Mouse (Mus musculus): ENCODE results near the gene Mycbp2. TPM values are rescaled to one million over a fixed set of nuclear protein-coding genes. Genes with fewer than 3 reads are reported as not detected.

Gene Mycbp2
- polyA plus RNA-seq, 1 experiment from 2014 or later, result 16.7 TPM

GRCm38 (mm10) chr14:103095826-103096225, 250.8 kb downstream of the Mycbp2 start:
- Histone ChIP-seq H3K27ac (no peak overlapping the region), H3K36me3 (peaks cover 29% of the 10 kb centered on the region), H3K9me3 (no peaks in the 10 kb centered on the region), H3K4me1 (peaks cover 16% of the 10 kb centered on the region; the same call in 1 of the 2 replicates), H3K4me3 (no peak overlapping the region), H3K27me3 (ENCODE audit: insufficient read depth, poor library complexity, severe bottlenecking) (no peaks in the 10 kb centered on the region)
- no peak for DNase-seq (ENCODE audit: low spot score)
- 92% methylated on average over 8 of the region's 8 CpGs for WGBS

GRCm38 (mm10) chr14:103095036-103095435, 251.6 kb downstream of the Mycbp2 start:
- Histone ChIP-seq H3K9me3 (no peaks in the 10 kb centered on the region), H3K27me3 (ENCODE audit: insufficient read depth, poor library complexity, severe bottlenecking) (no peaks in the 10 kb centered on the region), H3K27ac (no peak overlapping the region), H3K36me3 (peaks cover 30% of the 10 kb centered on the region), H3K4me3 (no peak overlapping the region), H3K4me1 (peaks cover 16% of the 10 kb centered on the region; the same call in 1 of the 2 replicates)
- 87% methylated on average over 8 of the region's 8 CpGs for WGBS
- DNase-seq (ENCODE audit: low spot score), result no peak

GRCm38 (mm10) chr14:103093670-103094069, 252.9 kb downstream of the Mycbp2 start:
- no peaks in the 10 kb centered on the region for H3K27me3 ChIP-seq (ENCODE audit: insufficient read depth, poor library complexity, severe bottlenecking)
- no peak overlapping the region for H3K27ac ChIP-seq
- no peak overlapping the region for H3K4me3 ChIP-seq
- no peaks in the 10 kb centered on the region for H3K9me3 ChIP-seq
- H3K36me3 ChIP-seq, result peaks cover 39% of the 10 kb centered on the region
- peaks cover 16% of the 10 kb centered on the region; the same call in 1 of the 2 replicates for H3K4me1 ChIP-seq
- WGBS, result 51% methylated on average over 4 of the region's 4 CpGs
- no peak for DNase-seq (ENCODE audit: low spot score)

- H3K4me1 ChIP-seq, result peaks cover 16% of the 10 kb centered on the region; the same call in 1 of the 2 replicates
- H3K4me3 ChIP-seq, result no peak overlapping the region
- no peaks in the 10 kb centered on the region for H3K27me3 ChIP-seq (ENCODE audit: insufficient read depth, poor library complexity, severe bottlenecking)
- peaks cover 42% of the 10 kb centered on the region for H3K36me3 ChIP-seq
- WGBS, result 86% methylated on average over 3 of the region's 3 CpGs
- no peak overlapping the region for H3K27ac ChIP-seq
- DNase-seq (ENCODE audit: low spot score), result no peak
- no peaks in the 10 kb centered on the region for H3K9me3 ChIP-seq
Observed at GRCm38 (mm10) chr14:103093236-103093635, 253.4 kb downstream of the Mycbp2 start.

DNA sequence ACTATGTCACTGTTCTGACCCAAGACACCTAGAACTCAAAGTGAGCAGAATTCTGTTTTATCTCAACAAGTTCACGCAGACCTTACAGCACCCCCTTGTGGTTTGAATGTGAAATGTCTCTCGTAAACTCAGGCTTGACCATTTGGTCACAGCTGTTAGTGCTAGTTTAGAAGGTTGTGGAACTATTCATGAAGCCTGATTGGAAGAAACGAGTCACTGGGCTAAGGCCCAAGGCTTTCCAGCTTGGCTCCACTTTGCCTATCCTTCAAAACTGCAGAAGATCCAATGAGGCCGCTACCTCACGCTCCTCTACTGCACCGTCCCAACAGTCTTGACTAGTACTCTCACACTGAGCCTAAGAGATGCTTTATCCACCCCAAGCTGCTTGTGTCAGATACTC, 258.0 kb downstream of the Mycbp2 start:
- H3K27ac ChIP-seq, result no peak overlapping the region
- no peak for DNase-seq (ENCODE audit: low spot score)
- no peak overlapping the region for H3K4me3 ChIP-seq
- no peaks in the 10 kb centered on the region for H3K9me3 ChIP-seq
- peaks cover 63% of the 10 kb centered on the region for H3K36me3 ChIP-seq
- 73% methylated on average over 6 of the region's 6 CpGs for WGBS
- no peaks in the 10 kb centered on the region for H3K27me3 ChIP-seq (ENCODE audit: insufficient read depth, poor library complexity, severe bottlenecking)
- 0 out of 2 replicates have a peak, but pooled peaks cover 2% of the 10 kb centered on the region for H3K4me1 ChIP-seq

DNA sequence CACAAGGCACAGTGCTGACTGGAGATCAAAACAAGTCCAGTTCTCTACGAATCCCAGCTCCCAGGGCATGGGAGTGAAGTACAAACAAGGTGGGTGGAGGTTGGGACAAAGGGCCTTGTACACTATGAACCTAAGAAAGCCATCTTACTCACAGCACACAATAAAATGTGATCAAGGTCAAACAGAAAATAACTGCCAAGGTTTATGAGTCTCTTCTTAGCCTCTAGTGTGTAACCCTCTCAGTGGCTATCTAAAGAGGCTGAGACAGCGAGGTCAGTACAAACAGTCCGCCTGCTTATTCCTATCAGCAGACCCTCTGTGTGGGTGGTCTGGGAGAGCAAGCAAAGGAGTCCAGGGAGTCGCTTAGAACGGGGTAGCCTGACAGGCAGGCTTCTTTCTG, 258.8 kb downstream of the Mycbp2 start:
- H3K36me3 ChIP-seq, result peaks cover 67% of the 10 kb centered on the region
- no peak for DNase-seq (ENCODE audit: low spot score)
- 56% methylated on average over 5 of the region's 5 CpGs for WGBS
- no peak overlapping the region for H3K4me3 ChIP-seq
- H3K27ac ChIP-seq, result no peak overlapping the region
- H3K27me3 ChIP-seq (ENCODE audit: insufficient read depth, poor library complexity, severe bottlenecking), result no peaks in the 10 kb centered on the region
- H3K9me3 ChIP-seq, result no peaks in the 10 kb centered on the region
- no peaks in the 10 kb centered on the region for H3K4me1 ChIP-seq

- DNase-seq (ENCODE audit: low spot score), result no peak
- H3K27me3 ChIP-seq (ENCODE audit: insufficient read depth, poor library complexity, severe bottlenecking), result no peaks in the 10 kb centered on the region
- 88% methylated on average over 4 of the region's 4 CpGs for WGBS
- no peak overlapping the region for H3K4me3 ChIP-seq
- H3K4me1 ChIP-seq, result no peaks in the 10 kb centered on the region
- no peaks in the 10 kb centered on the region for H3K9me3 ChIP-seq
- no peak overlapping the region for H3K27ac ChIP-seq
- peaks cover 68% of the 10 kb centered on the region for H3K36me3 ChIP-seq
Observed at GRCm38 (mm10) chr14:103086671-103087324, 259.8 kb downstream of the Mycbp2 start.

DNA sequence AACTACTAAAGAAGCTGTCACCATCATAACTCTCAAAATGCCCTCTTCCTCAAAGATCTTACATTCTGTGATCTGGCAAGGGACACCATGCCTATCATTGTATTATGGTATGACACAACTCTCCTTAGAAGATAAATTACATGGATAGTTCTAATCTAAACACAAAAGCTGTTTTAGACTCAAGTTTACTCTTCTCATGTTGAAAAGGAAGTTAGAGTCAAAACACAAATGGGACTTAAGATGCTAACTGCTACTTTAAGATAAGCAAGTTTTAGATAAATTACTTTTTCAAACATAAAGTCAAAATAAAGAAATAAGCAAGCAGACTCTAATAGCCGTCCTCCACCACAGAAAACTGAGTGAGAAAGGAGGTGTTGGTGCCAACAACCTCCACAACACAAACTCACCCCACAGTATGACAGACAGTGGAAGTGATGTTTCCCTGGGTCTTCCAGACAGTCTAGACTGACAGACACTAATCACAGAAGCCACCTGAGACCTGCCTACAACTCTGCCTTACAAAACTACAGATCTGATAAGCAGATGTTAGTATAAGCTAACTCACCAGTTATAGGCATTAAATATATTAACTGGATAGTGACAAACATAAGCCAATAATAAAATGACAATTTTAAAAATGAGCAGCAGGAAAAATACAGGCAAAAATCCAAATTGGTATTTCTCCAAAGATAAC, 260.6 kb downstream of the Mycbp2 start:
- Histone ChIP-seq H3K27ac (no peak overlapping the region), H3K27me3 (ENCODE audit: insufficient read depth, poor library complexity, severe bottlenecking) (no peaks in the 10 kb centered on the region), H3K9me3 (no peaks in the 10 kb centered on the region), H3K36me3 (peaks cover 61% of the 10 kb centered on the region), H3K4me1 (no peaks in the 10 kb centered on the region), H3K4me3 (no peak overlapping the region)
- DNase-seq (ENCODE audit: low spot score), result no peak
- 87% methylated on average over 1 of the region's 1 CpGs for WGBS

- Histone ChIP-seq H3K27me3 (ENCODE audit: insufficient read depth, poor library complexity, severe bottlenecking) (no peaks in the 10 kb centered on the region), H3K27ac (no peak overlapping the region), H3K4me1 (no peaks in the 10 kb centered on the region), H3K9me3 (no peaks in the 10 kb centered on the region), H3K4me3 (no peak overlapping the region), H3K36me3 (peaks cover 47% of the 10 kb centered on the region)
- 85% methylated on average over 9 of the region's 9 CpGs for WGBS
- no peak for DNase-seq (ENCODE audit: low spot score)
Observed at GRCm38 (mm10) chr14:103079209-103079977, 267.2 kb downstream of the Mycbp2 start.

DNA sequence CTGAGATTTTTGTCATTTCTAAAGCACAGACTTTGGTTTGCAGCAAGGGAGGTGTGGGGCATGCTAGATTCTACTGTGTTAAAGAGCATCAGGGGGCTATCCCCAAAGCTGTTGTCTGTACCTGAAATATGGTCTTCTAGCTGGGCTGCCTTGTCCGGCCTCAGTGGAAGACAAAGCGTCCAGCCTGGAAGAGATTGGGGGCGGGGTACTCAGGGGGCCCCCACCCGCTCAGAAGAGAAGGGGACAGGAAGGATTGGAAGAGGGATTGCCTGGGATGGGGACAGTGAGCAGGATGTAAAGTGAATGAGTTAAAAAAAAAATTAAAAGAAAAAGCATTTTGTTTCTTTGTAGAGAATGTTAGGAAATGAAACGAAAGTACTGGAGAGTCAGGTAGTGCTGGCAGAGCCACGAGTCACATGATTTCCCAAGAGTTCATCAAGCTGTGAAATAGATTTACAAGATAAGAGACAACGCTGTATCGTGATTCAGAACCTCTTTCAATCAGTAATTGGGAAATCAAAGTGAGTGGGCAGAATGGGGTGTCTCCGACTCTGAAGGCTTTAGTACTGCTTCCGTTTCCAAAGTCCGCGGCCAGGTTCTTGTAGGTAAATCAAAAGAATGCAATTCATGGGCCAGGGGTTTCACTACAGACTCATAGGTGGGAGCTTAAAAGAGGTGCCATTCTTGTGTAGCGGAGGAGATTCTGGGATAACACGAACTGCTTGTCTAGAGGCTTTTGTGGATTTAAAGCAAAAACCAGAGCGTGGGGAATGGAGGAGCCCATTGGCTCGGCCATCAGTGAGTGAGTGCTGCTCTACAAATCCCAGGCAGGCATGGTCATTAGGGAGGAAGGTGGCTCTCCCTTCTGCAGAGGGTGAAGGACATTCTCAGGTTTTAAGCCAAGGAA, 268.4 kb downstream of the Mycbp2 start:
- H3K36me3 ChIP-seq, result peaks cover 54% of the 10 kb centered on the region

DNA sequence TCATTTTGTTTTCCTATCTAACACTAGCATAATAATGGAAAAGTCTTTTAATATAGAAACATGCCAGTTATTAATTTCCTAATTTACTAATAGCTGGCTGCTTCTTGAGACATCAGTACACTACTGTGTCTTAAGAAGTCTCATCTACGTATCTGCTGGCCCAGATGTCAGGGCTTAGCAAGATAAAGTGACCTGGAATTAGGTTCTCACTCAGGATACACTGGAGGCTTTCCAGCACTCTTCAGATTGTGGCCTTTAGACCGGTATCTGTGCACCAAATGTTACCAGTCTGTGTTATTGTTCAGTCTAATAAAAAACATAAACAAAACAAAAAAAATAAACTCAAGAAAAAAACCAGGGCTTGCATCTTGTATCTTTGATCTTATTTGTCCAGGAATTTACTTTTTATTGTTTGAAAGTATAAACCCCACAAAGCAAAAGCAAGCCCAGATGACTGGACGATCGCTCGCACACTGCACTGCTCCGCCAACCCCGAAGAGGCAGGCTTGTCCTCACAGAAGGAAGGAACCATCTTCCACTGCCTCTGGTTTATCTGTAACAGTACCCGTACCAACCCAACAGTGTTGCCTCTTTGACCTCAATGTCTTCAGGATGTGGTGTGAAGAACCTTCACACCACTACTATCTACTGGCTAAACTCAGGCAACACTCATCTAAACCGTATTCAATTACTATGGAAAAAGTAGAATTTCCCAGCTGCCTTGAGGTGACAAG, 269.2 kb downstream of the Mycbp2 start:
- Histone ChIP-seq H3K27ac (no peak overlapping the region), H3K4me3 (no peak overlapping the region), H3K27me3 (ENCODE audit: insufficient read depth, poor library complexity, severe bottlenecking) (no peaks in the 10 kb centered on the region), H3K36me3 (peaks cover 54% of the 10 kb centered on the region), H3K4me1 (no peaks in the 10 kb centered on the region), H3K9me3 (no peaks in the 10 kb centered on the region)
- WGBS, result 88% methylated on average over 9 of the region's 9 CpGs
- DNase-seq (ENCODE audit: low spot score), result no peak

More for the DNA sequence above, 268.4 kb downstream of the Mycbp2 start:
- Histone ChIP-seq H3K27me3 (ENCODE audit: insufficient read depth, poor library complexity, severe bottlenecking) (no peaks in the 10 kb centered on the region), H3K4me1 (no peaks in the 10 kb centered on the region), H3K9me3 (no peaks in the 10 kb centered on the region), H3K27ac (no peak overlapping the region), H3K4me3 (no peak overlapping the region)
- no peak for DNase-seq (ENCODE audit: low spot score)
- 90% methylated on average over 16 of the region's 16 CpGs for WGBS

DNA sequence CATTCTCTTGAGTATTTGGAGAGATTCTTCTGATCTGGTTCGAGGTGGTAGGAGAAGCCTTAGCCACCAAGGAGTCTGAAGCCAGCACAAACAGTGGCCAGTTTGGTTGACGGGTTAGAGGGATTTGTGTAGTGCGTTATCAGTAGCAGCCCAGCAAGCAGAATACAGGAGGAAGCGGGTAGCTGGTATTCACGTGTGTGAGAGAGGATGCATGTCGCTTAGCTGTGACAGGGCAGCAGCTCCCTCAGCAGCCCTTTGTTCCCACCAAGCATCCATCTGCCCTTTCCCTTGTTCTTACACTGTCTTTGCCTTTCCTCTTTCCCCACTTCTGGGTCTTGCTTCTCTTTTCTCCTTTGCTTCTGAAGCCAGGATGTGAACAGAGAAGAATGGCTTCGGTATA, 271.4 kb downstream of the Mycbp2 start:
- Histone ChIP-seq H3K27ac (no peak overlapping the region), H3K4me3 (no peak overlapping the region), H3K9me3 (no peaks in the 10 kb centered on the region), H3K36me3 (peaks cover 61% of the 10 kb centered on the region), H3K4me1 (peaks cover 5% of the 10 kb centered on the region; the same call in 1 of the 2 replicates), H3K27me3 (ENCODE audit: insufficient read depth, poor library complexity, severe bottlenecking) (no peaks in the 10 kb centered on the region)
- WGBS, result 82% methylated on average over 7 of the region's 7 CpGs
- DNase-seq (ENCODE audit: low spot score), result no peak

Measured in heart, embryonic 10.5 days (tissue).